Mouse (Mus musculus): Measurements from ENCODE around the gene Ube2h. TPM values are rescaled to one million over a fixed set of nuclear protein-coding genes. Genes with fewer than 3 reads are reported as not detected.

Gene Ube2h
- polyA plus RNA-seq, 1 experiment from 2014 or later, result 45.9 TPM

- no peaks in the 10 kb centered on the region for H3K36me3 ChIP-seq (ENCODE audit: control insufficient read depth, insufficient read depth)
- peak overlapping the region; percentile 58 for H3K4me2 ChIP-seq (ENCODE audit: low read depth, low read length)
- H3K9me3 ChIP-seq (replicated peaks; ENCODE audit: control insufficient read depth, low read length), result no peaks in the 10 kb centered on the region
- no peak overlapping the region for H3K9ac ChIP-seq (ENCODE audit: low read length)
- WGBS, result 3% methylated on average over 44 of the region's 44 CpGs
- peaks cover 87% of the 10 kb centered on the region for H3K27me3 ChIP-seq (ENCODE audit: control insufficient read depth, insufficient read depth, low read length)
- no peak overlapping the region for H3K27ac ChIP-seq (ENCODE audit: low read length)
- H3K4me3 ChIP-seq (ENCODE audit: low read length), result peak overlapping the region; percentile 49
- ATAC-seq (replicated peaks; ENCODE audit: extremely low read depth, insufficient read depth, low FRiP score), result no peak
- H3K4me1 ChIP-seq (ENCODE audit: control insufficient read depth, insufficient read depth, low read length), result peaks cover 34% of the 10 kb centered on the region
These were observed 131.4 kb downstream of the Ube2h start for GRCm38 (mm10) chr6:30172820-30173550.

DNA sequence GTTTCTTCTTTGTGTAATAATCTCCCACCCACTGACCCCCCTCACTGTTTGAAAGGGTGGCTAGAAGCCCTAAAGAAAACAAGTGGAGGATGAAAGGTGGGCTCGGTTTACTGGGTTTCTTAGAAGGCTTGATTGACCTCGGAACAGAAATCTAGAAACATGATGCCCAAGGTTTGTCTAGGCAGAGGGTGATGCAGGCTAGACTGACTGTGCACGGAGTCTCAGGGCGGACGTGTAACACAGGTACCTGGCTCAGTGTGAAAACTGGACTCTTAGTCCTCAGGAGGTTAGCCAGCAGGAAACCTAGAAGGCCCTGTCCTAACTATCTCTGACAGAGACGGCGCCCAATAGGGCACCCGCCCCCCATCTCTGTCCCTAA lies 131.9 kb downstream of the Ube2h start:
- H3K4me1 ChIP-seq (ENCODE audit: control insufficient read depth, insufficient read depth, low read length), result peaks cover 34% of the 10 kb centered on the region
- WGBS, result 15% methylated on average over 8 of the region's 8 CpGs
- H3K4me2 ChIP-seq (ENCODE audit: low read depth, low read length), result peak overlapping the region; percentile 58; the same call in 1 of the 2 replicates
- ATAC-seq (replicated peaks; ENCODE audit: extremely low read depth, insufficient read depth, low FRiP score), result no peak
- no peak overlapping the region for H3K4me3 ChIP-seq (ENCODE audit: low read length)
- H3K9ac ChIP-seq (ENCODE audit: low read length), result no peak overlapping the region
- no peak overlapping the region for H3K27ac ChIP-seq (ENCODE audit: low read length)
- no peaks in the 10 kb centered on the region for H3K36me3 ChIP-seq (ENCODE audit: control insufficient read depth, insufficient read depth)
- peaks cover 84% of the 10 kb centered on the region for H3K27me3 ChIP-seq (ENCODE audit: control insufficient read depth, insufficient read depth, low read length)
- no peaks in the 10 kb centered on the region for H3K9me3 ChIP-seq (replicated peaks; ENCODE audit: control insufficient read depth, low read length)

GRCm38 (mm10) chr6:30171967-30172366 lies 132.4 kb downstream of the Ube2h start:
- WGBS, result 24% methylated on average over 10 of the region's 10 CpGs
- no peak overlapping the region for H3K4me3 ChIP-seq (ENCODE audit: low read length)
- no peaks in the 10 kb centered on the region for H3K9me3 ChIP-seq (replicated peaks; ENCODE audit: control insufficient read depth, low read length)
- no peak for ATAC-seq (replicated peaks; ENCODE audit: extremely low read depth, insufficient read depth, low FRiP score)
- H3K27me3 ChIP-seq (ENCODE audit: control insufficient read depth, insufficient read depth, low read length), result peaks cover 79% of the 10 kb centered on the region
- peaks cover 34% of the 10 kb centered on the region for H3K4me1 ChIP-seq (ENCODE audit: control insufficient read depth, insufficient read depth, low read length)
- H3K9ac ChIP-seq (ENCODE audit: low read length), result no peak overlapping the region
- H3K36me3 ChIP-seq (ENCODE audit: control insufficient read depth, insufficient read depth), result no peaks in the 10 kb centered on the region
- H3K27ac ChIP-seq (ENCODE audit: low read length), result no peak overlapping the region
- H3K4me2 ChIP-seq (ENCODE audit: low read depth, low read length), result no peak overlapping the region

- H3K9ac ChIP-seq (ENCODE audit: low read length), result no peak overlapping the region
- H3K9me3 ChIP-seq (replicated peaks; ENCODE audit: control insufficient read depth, low read length), result no peaks in the 10 kb centered on the region
- no peak for ATAC-seq (replicated peaks; ENCODE audit: extremely low read depth, insufficient read depth, low FRiP score)
- H3K27ac ChIP-seq (ENCODE audit: low read length), result no peak overlapping the region
- peaks cover 30% of the 10 kb centered on the region for H3K4me1 ChIP-seq (ENCODE audit: control insufficient read depth, insufficient read depth, low read length)
- WGBS, result 32% methylated on average over 8 of the region's 8 CpGs
- H3K4me2 ChIP-seq (ENCODE audit: low read depth, low read length), result no peak overlapping the region
- H3K27me3 ChIP-seq (ENCODE audit: control insufficient read depth, insufficient read depth, low read length), result peaks cover 72% of the 10 kb centered on the region
- H3K4me3 ChIP-seq (ENCODE audit: low read length), result no peak overlapping the region
- no peaks in the 10 kb centered on the region for H3K36me3 ChIP-seq (ENCODE audit: control insufficient read depth, insufficient read depth)
These were observed 133.1 kb downstream of the Ube2h start for GRCm38 (mm10) chr6:30171226-30171625.

DNA sequence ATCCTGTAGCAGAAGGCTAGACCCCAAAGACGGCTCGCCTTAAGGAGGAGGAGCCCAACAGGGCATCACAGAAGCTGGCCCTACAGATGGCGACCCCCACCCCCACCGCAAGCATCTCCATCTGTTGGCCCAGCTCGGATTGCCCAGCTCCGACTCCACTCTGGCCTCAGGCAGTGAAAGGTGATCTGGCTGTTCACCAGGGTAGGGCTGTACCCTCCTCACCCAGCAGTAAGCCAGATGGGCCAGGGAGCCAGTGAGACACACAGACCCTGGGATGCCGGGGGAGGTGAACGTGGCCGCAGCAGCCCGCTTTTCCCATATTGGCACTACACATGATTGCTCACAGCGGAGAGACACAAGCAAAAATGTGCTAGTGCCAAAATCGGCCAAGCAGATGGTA lies 135.2 kb downstream of the Ube2h start:
- WGBS, result 78% methylated on average over 12 of the region's 12 CpGs
- H3K9ac ChIP-seq (ENCODE audit: low read length), result no peak overlapping the region
- H3K36me3 ChIP-seq (ENCODE audit: control insufficient read depth, insufficient read depth), result no peaks in the 10 kb centered on the region
- ATAC-seq (replicated peaks; ENCODE audit: extremely low read depth, insufficient read depth, low FRiP score), result no peak
- no peaks in the 10 kb centered on the region for H3K9me3 ChIP-seq (replicated peaks; ENCODE audit: control insufficient read depth, low read length)
- H3K4me1 ChIP-seq (ENCODE audit: control insufficient read depth, insufficient read depth, low read length), result peaks cover 14% of the 10 kb centered on the region
- no peak overlapping the region for H3K4me2 ChIP-seq (ENCODE audit: low read depth, low read length)
- no peak overlapping the region for H3K27ac ChIP-seq (ENCODE audit: low read length)
- no peak overlapping the region for H3K4me3 ChIP-seq (ENCODE audit: low read length)
- peaks cover 51% of the 10 kb centered on the region for H3K27me3 ChIP-seq (ENCODE audit: control insufficient read depth, insufficient read depth, low read length)

DNA sequence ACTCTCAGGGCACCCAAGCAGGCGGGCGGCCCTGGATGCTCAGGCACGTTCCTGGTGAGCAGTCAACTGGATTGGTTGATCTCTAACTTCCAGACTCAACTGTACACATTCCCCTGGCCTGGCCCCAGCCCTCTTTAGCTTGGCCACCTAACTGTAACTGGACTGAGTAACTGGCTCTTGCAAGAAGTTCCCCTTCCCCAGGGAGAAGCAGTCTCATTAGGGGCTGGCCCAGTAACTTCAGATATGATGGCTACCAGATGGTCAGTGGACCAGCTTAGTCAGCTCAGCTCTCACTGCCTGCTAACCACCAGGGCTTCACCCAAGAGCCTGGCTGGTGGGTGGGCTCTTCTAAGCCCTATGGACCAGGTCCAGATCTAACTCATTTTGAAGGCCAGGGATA lies 136.1 kb downstream of the Ube2h start:
- Histone ChIP-seq H3K4me3 (ENCODE audit: low read length) (no peak overlapping the region), H3K4me2 (ENCODE audit: low read depth, low read length) (no peak overlapping the region), H3K27me3 (ENCODE audit: control insufficient read depth, insufficient read depth, low read length) (peaks cover 43% of the 10 kb centered on the region), H3K27ac (ENCODE audit: low read length) (no peak overlapping the region), H3K4me1 (ENCODE audit: control insufficient read depth, insufficient read depth, low read length) (peaks cover 6% of the 10 kb centered on the region; the same call in 1 of the 2 replicates), H3K36me3 (ENCODE audit: control insufficient read depth, insufficient read depth) (no peaks in the 10 kb centered on the region), H3K9me3 (replicated peaks; ENCODE audit: control insufficient read depth, low read length) (no peaks in the 10 kb centered on the region), H3K9ac (ENCODE audit: low read length) (no peak overlapping the region)
- ATAC-seq (replicated peaks; ENCODE audit: extremely low read depth, insufficient read depth, low FRiP score), result no peak
- WGBS, result 91% methylated on average over 3 of the region's 3 CpGs

- H3K36me3 ChIP-seq (ENCODE audit: control insufficient read depth, insufficient read depth), result no peaks in the 10 kb centered on the region
- 43% methylated on average over 11 of the region's 11 CpGs for WGBS
- H3K4me3 ChIP-seq (ENCODE audit: low read length), result no peak overlapping the region
- peaks cover 32% of the 10 kb centered on the region for H3K27me3 ChIP-seq (ENCODE audit: control insufficient read depth, insufficient read depth, low read length)
- peaks cover 5% of the 10 kb centered on the region for H3K4me1 ChIP-seq (ENCODE audit: control insufficient read depth, insufficient read depth, low read length)
- no peaks in the 10 kb centered on the region for H3K9me3 ChIP-seq (replicated peaks; ENCODE audit: control insufficient read depth, low read length)
- H3K4me2 ChIP-seq (ENCODE audit: low read depth, low read length), result no peak overlapping the region
- H3K9ac ChIP-seq (ENCODE audit: low read length), result no peak overlapping the region
- no peak overlapping the region for H3K27ac ChIP-seq (ENCODE audit: low read length)
- no peak for ATAC-seq (replicated peaks; ENCODE audit: extremely low read depth, insufficient read depth, low FRiP score)
These were observed 137.1 kb downstream of the Ube2h start for GRCm38 (mm10) chr6:30167192-30167591.

DNA sequence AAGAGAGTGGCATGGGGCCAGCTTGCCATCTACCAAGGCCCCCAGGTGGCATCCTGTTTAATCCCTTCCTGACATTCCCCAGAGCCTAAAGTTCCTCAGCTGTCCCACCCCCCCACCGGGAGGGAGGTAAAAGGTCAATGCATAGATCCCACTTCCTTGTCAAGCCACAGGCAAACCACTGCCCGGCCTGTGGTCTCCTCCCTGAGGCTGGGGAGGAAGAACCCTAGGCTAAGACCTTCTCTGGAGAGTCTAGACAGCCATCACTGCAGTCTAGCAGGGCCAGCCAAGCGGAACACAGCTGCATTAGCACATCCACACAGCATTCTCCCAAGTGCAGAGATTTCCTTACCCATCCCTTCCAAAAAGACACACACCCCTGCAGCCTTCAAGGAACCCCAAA lies 138.0 kb downstream of the Ube2h start:
- no peak overlapping the region for H3K9ac ChIP-seq (ENCODE audit: low read length)
- no peak for ATAC-seq (replicated peaks; ENCODE audit: extremely low read depth, insufficient read depth, low FRiP score)
- H3K4me1 ChIP-seq (ENCODE audit: control insufficient read depth, insufficient read depth, low read length), result peaks cover 10% of the 10 kb centered on the region
- H3K4me2 ChIP-seq (ENCODE audit: low read depth, low read length), result no peak overlapping the region
- H3K36me3 ChIP-seq (ENCODE audit: control insufficient read depth, insufficient read depth), result no peaks in the 10 kb centered on the region
- no peaks in the 10 kb centered on the region for H3K9me3 ChIP-seq (replicated peaks; ENCODE audit: control insufficient read depth, low read length)
- 53% methylated on average over 3 of the region's 3 CpGs for WGBS
- no peak overlapping the region for H3K27ac ChIP-seq (ENCODE audit: low read length)
- peaks cover 23% of the 10 kb centered on the region for H3K27me3 ChIP-seq (ENCODE audit: control insufficient read depth, insufficient read depth, low read length)
- no peak overlapping the region for H3K4me3 ChIP-seq (ENCODE audit: low read length)

DNA sequence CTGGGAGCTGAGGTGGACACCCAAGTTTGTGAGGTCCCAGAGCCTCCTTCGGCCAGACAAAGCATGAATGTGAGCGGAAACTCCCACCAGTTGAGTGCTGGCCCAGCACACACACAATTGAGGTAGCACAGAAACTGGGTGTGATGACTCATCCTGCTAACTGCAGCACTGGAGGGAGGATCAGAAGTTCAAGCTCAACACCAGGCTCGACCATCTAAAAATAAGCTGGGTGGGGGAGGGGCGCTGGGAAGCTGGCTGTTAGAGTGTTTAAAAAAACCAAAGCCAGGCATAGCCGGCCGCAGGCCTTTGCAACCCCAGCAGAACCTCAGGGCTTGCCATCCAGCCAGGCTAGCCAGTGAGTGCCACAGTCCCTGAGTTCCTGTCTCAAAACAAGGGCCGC lies 142.2 kb downstream of the Ube2h start:
- 27% methylated on average over 7 of the region's 7 CpGs for WGBS
- Histone ChIP-seq H3K4me3 (ENCODE audit: low read length) (no peak overlapping the region), H3K9me3 (replicated peaks; ENCODE audit: control insufficient read depth, low read length) (no peaks in the 10 kb centered on the region), H3K27ac (ENCODE audit: low read length) (no peak overlapping the region), H3K4me1 (ENCODE audit: control insufficient read depth, insufficient read depth, low read length) (peaks cover 10% of the 10 kb centered on the region), H3K36me3 (ENCODE audit: control insufficient read depth, insufficient read depth) (no peaks in the 10 kb centered on the region), H3K9ac (ENCODE audit: low read length) (0 out of 2 replicates have a peak overlapping the region, but pooled peaks have one; percentile 32), H3K4me2 (ENCODE audit: low read depth, low read length) (peak overlapping the region; percentile 20; the same call in 1 of the 2 replicates), H3K27me3 (ENCODE audit: control insufficient read depth, insufficient read depth, low read length) (no peaks in the 10 kb centered on the region)
- peak; percentile 47; the same call in 1 of the 2 replicates for ATAC-seq (replicated peaks; ENCODE audit: extremely low read depth, insufficient read depth, low FRiP score)

Measured in heart, embryonic 16.5 days (tissue).